Mouse (Mus musculus) forebrain, embryonic 11.5 days (tissue): ENCODE results near the gene Tcea3. TPM values are rescaled to one million over a fixed set of nuclear protein-coding genes. Genes with fewer than 3 reads are reported as not detected.
A peak's percentile ranks its signal among the peaks of the same experiment; 100 is the strongest.

Experiments
- ATAC-seq: fragments of 200-750 bp; cut with Nextera tagmentation; replicated peaks from 2 replicates; pipeline ENCODE4 v1.8.0; 2017; ENCODE audit warnings: moderate TSS enrichment; ENCODE audit not compliant: low FRiP score
- DNase-seq: peaks from one replicate; pipeline ENCODE4 v3.0.0-alpha.2; 2017; ENCODE audit warnings: low spot score
- H3K27ac ChIP-seq: fragments of 300-500 bp; sonication (generic); 2 replicates; pipeline ENCODE4 v1.5.1; 2014; ENCODE audit warnings: low read depth, low read length
- H3K27me3 ChIP-seq: fragments of 300-500 bp; sonication (generic); 2 replicates; pipeline ENCODE4 v1.6.1; 2014; ENCODE audit warnings: mild to moderate bottlenecking, low read length, mixed read lengths; ENCODE audit not compliant: control insufficient read depth, insufficient read depth
- H3K36me3 ChIP-seq: fragments of 300-500 bp; sonication (generic); 2 replicates; pipeline ENCODE4 v1.6.1; 2014; ENCODE audit warnings: mild to moderate bottlenecking, low read length, moderate library complexity, mixed read lengths; ENCODE audit not compliant: control insufficient read depth, insufficient read depth
- H3K4me1 ChIP-seq: fragments of 300-500 bp; sonication (generic); replicated peaks from 2 replicates; pipeline ENCODE4 v1.6.1; 2014; ENCODE audit warnings: low read length, mixed read lengths; ENCODE audit not compliant: control insufficient read depth, insufficient read depth
- H3K4me2 ChIP-seq: fragments of 300-500 bp; sonication (generic); 2 replicates; pipeline ENCODE4 v1.6.1; 2014; ENCODE audit warnings: low read depth, mild to moderate bottlenecking, low read length, moderate library complexity, mixed read lengths; ENCODE audit not compliant: severe bottlenecking
- H3K4me3 ChIP-seq: fragments of 300-500 bp; sonication (generic); 2 replicates; pipeline ENCODE4 v1.5.1; 2014; ENCODE audit warnings: low read depth, low read length
- H3K9ac ChIP-seq: fragments of 300-500 bp; sonication (generic); 2 replicates; pipeline ENCODE4 v1.6.1; 2014; ENCODE audit warnings: low read length
- H3K9me3 ChIP-seq: fragments of 300-500 bp; sonication (generic); 2 replicates; pipeline ENCODE4 v1.6.1; 2016; ENCODE audit warnings: low read length, mixed read lengths; ENCODE audit not compliant: control insufficient read depth
- WGBS: fragments of 180-500 bp; shearing (Covaris S2); extraction: QIAGEN DNeasy Blood & Tissue Kit; methylation state at CpG from one replicate; pipeline ENCODE4 v1.1.7; 2014; 5-methylcytosine and 5-hydroxymethylcytosine counted together
- polyA plus RNA-seq: library from polyadenylated mRNA; unstranded; fragments of >200 nt; fragmentation: Nextera tagmentation; extraction: Ambion mirVana; gene quantifications from 2 replicates; pipeline ENCODE4 v1.2.1, GENCODE M21; 2014

The Tcea3 gene
- polyA plus RNA-seq = 1.1 and 1.6 TPM in 2 replicates

- peak within 1 kb of the TSS; percentile 38 for H3K4me3 ChIP-seq
- H3K36me3 ChIP-seq = no peaks in the 10 kb centered on the region
- peak within 1 kb of the TSS; percentile 85 for H3K4me2 ChIP-seq
- no peaks in the 10 kb centered on the region for H3K9me3 ChIP-seq
- WGBS = under 1% methylated on average over 46 of the region's 46 CpGs
- H3K9ac ChIP-seq = peak within 1 kb of the TSS; percentile 29
- no peak for ATAC-seq
- H3K27me3 ChIP-seq = peaks cover 58% of the 10 kb centered on the region
- H3K27ac ChIP-seq = no peak within 1 kb of the TSS
- peak; percentile 74 for DNase-seq
- H3K4me1 ChIP-seq = peaks cover 27% of the 10 kb centered on the region
These were observed at the start of gene Tcea3 for GRCm38 (mm10) chr4:136247729-136248463. TSS of gene Tcea3 (plus strand) at chr4:136247729.

GRCm38 (mm10) chr4:136198846-136199245 is 48.7 kb upstream of the Tcea3 start:
- Histone ChIP-seq H3K4me3 (no peak overlapping the region), H3K9me3 (no peaks in the 10 kb centered on the region), H3K4me1 (no peaks in the 10 kb centered on the region), H3K4me2 (no peak overlapping the region), H3K36me3 (no peaks in the 10 kb centered on the region; the same call in 1 of the 2 replicates), H3K9ac (no peak overlapping the region), H3K27ac (no peak overlapping the region), H3K27me3 (no peaks in the 10 kb centered on the region)
- ATAC-seq (no peak), DNase-seq (no peak)
- WGBS = 75% methylated on average over 7 of the region's 7 CpGs

GRCm38 (mm10) chr4:136199562-136200292 is 47.8 kb upstream of the Tcea3 start:
- no peaks in the 10 kb centered on the region for H3K27me3 ChIP-seq
- H3K4me3 ChIP-seq = no peak overlapping the region
- no peak overlapping the region for H3K4me2 ChIP-seq
- no peaks in the 10 kb centered on the region for H3K4me1 ChIP-seq
- H3K9me3 ChIP-seq = no peaks in the 10 kb centered on the region
- H3K9ac ChIP-seq = no peak overlapping the region
- peak; percentile 55 for DNase-seq
- no peak for ATAC-seq
- H3K27ac ChIP-seq = no peak overlapping the region
- 36% methylated on average over 9 of the region's 9 CpGs for WGBS
- no peaks in the 10 kb centered on the region for H3K36me3 ChIP-seq

GRCm38 (mm10) chr4:136202509-136202908 is 45.0 kb upstream of the Tcea3 start:
- Histone ChIP-seq H3K36me3 (no peaks in the 10 kb centered on the region), H3K4me2 (no peak overlapping the region), H3K9me3 (no peaks in the 10 kb centered on the region), H3K9ac (no peak overlapping the region), H3K27me3 (no peaks in the 10 kb centered on the region), H3K4me3 (no peak overlapping the region), H3K27ac (no peak overlapping the region), H3K4me1 (peaks cover 7% of the 10 kb centered on the region)
- DNase-seq = peak; percentile 92
- no peak for ATAC-seq
- 7% methylated on average over 9 of the region's 9 CpGs for WGBS

- Histone ChIP-seq H3K27ac (no peak overlapping the region), H3K27me3 (no peaks in the 10 kb centered on the region), H3K4me2 (no peak overlapping the region), H3K4me1 (peaks cover 7% of the 10 kb centered on the region), H3K36me3 (no peaks in the 10 kb centered on the region), H3K9me3 (no peaks in the 10 kb centered on the region), H3K4me3 (no peak overlapping the region), H3K9ac (no peak overlapping the region)
- ATAC-seq = no peak
- no peak for DNase-seq
- WGBS = 88% methylated on average over 2 of the region's 2 CpGs
These were observed 42.8 kb upstream of the Tcea3 start for GRCm38 (mm10) chr4:136204775-136205174.

- ATAC-seq (peak; percentile 89), DNase-seq (peak; percentile 100)
- Histone ChIP-seq H3K27me3 (no peaks in the 10 kb centered on the region), H3K4me3 (peak within 1 kb of the TSS; percentile 51), H3K4me2 (peak within 1 kb of the TSS; percentile 96), H3K4me1 (peaks cover 7% of the 10 kb centered on the region), H3K27ac (no peak within 1 kb of the TSS), H3K9me3 (no peaks in the 10 kb centered on the region), H3K9ac (peak within 1 kb of the TSS; percentile 70), H3K36me3 (no peaks in the 10 kb centered on the region)
- WGBS = under 1% methylated on average over 53 of the region's 54 CpGs
These were observed 41.3 kb upstream of the Tcea3 start, which contains the start of gene Asap3 for GRCm38 (mm10) chr4:136206033-136206893. TSS of gene Asap3 (plus strand) at chr4:136206365.

- Histone ChIP-seq H3K9ac (no peak overlapping the region), H3K9me3 (no peaks in the 10 kb centered on the region), H3K4me2 (peak overlapping the region; percentile 96), H3K36me3 (no peaks in the 10 kb centered on the region), H3K27ac (no peak overlapping the region), H3K27me3 (no peaks in the 10 kb centered on the region), H3K4me3 (peak overlapping the region; percentile 51), H3K4me1 (peaks cover 7% of the 10 kb centered on the region)
- ATAC-seq (no peak), DNase-seq (no peak)
- 4% methylated on average over 6 of the region's 6 CpGs for WGBS
These were observed 40.6 kb upstream of the Tcea3 start for GRCm38 (mm10) chr4:136206943-136207342.

GRCm38 (mm10) chr4:136210931-136211330 is 36.6 kb upstream of the Tcea3 start:
- 79% methylated on average over 9 of the region's 9 CpGs for WGBS

More at GRCm38 (mm10) chr4:136210931-136211330, 36.6 kb upstream of the Tcea3 start:
- Histone ChIP-seq H3K4me2 (no peak overlapping the region), H3K27me3 (no peaks in the 10 kb centered on the region), H3K36me3 (no peaks in the 10 kb centered on the region), H3K4me3 (no peak overlapping the region), H3K9ac (no peak overlapping the region), H3K4me1 (peaks cover 5% of the 10 kb centered on the region), H3K27ac (no peak overlapping the region), H3K9me3 (no peaks in the 10 kb centered on the region)
- DNase-seq (no peak), ATAC-seq (no peak)
